Mouse (Mus musculus): ENCODE results near the gene Trp53i13. TPM values are rescaled to one million over a fixed set of nuclear protein-coding genes. Genes with fewer than 3 reads are reported as not detected.
A peak's percentile ranks its signal among the peaks of the same experiment; 100 is the strongest.

Gene Trp53i13
- polyA plus RNA-seq, 1 experiment from 2014 or later: 16.3 TPM

- peaks cover 18% of the 10 kb centered on the region for H3K36me3 ChIP-seq (ENCODE audit: control insufficient read depth, insufficient read depth, low read length)
- no peak for DNase-seq (ENCODE audit: low spot score)
- H3K9me3 ChIP-seq (replicated peaks; ENCODE audit: control insufficient read depth, low read length): no peaks in the 10 kb centered on the region
- peaks cover 8% of the 10 kb centered on the region for H3K27me3 ChIP-seq (replicated peaks; ENCODE audit: control insufficient read depth, insufficient read depth, low read length)
- H3K27ac ChIP-seq (ENCODE audit: low read depth, low read length): no peak overlapping the region
- no peak for ATAC-seq
- no peak overlapping the region for H3K4me3 ChIP-seq (ENCODE audit: low read depth, low read length)
- 81% methylated on average over 5 of the region's 5 CpGs for WGBS
- no peak overlapping the region for H3K9ac ChIP-seq (ENCODE audit: low read length)
- H3K4me2 ChIP-seq (ENCODE audit: low read length): no peak overlapping the region
- H3K4me1 ChIP-seq (ENCODE audit: control insufficient read depth, insufficient read depth, low read length): peaks cover 26% of the 10 kb centered on the region
Observed at GRCm38 (mm10) chr11:77511336-77511735, 4.4 kb downstream of the Trp53i13 start.

DNA sequence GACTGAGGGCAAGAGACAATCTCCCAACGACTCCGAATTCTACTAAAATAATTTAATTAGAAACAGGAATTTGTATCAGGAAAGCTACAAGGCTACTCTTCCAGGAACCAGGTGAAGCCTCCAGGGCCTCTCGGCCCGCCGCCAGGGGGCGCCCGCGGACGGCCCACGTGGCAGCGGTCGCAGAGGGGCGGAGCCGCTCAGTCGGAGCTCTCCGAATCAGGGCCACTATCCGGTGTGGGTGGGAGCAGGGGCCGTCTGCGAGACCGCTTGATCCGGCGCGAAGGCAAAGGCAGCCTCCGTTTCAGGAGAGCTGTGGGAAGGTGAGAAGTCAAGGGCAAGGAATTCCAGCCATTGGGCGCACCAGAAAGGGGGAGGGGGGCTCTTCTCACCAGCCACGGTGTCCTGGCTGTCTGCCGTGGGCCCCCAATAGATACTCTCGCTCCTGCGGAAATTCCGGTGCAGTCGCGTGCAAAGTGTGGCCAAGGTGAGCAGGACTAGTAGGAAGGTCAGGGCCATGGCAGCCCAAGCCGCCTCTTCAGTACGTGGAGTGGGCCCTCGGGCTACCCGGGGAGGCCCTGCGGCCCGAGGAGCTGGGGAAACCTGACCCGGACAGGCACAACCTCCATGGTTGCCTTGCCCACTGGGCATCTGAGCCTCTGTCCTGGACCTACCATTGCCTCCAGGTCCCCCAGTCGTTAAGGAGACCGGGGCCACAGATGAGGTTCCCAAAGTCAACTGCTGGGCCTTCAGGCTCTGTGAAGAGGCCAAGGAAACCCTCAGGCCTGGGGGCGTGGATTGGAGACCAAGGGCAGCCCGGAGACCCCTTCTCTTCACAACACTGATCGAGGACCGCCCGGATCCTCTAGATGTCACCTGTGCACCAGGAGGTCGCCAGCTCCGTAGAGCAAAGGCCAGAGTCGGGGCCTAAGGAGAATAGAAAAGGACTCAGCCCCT is 7.4 kb downstream of the Trp53i13 start:
- Histone ChIP-seq H3K27me3 (replicated peaks; ENCODE audit: control insufficient read depth, insufficient read depth, low read length) (no peaks in the 10 kb centered on the region), H3K9me3 (replicated peaks; ENCODE audit: control insufficient read depth, low read length) (no peaks in the 10 kb centered on the region), H3K36me3 (ENCODE audit: control insufficient read depth, insufficient read depth, low read length) (peaks cover 48% of the 10 kb centered on the region), H3K4me3 (ENCODE audit: low read depth, low read length) (peak overlapping the region; percentile 26), H3K9ac (ENCODE audit: low read length) (peak overlapping the region; percentile 49), H3K4me1 (ENCODE audit: control insufficient read depth, insufficient read depth, low read length) (peaks cover 12% of the 10 kb centered on the region), H3K27ac (ENCODE audit: low read depth, low read length) (no peak overlapping the region), H3K4me2 (ENCODE audit: low read length) (peak overlapping the region; percentile 69)
- WGBS: 23% methylated on average over 47 of the region's 49 CpGs
- peak; percentile 85 for DNase-seq (ENCODE audit: low spot score)
- ATAC-seq: peak; percentile 71

DNA sequence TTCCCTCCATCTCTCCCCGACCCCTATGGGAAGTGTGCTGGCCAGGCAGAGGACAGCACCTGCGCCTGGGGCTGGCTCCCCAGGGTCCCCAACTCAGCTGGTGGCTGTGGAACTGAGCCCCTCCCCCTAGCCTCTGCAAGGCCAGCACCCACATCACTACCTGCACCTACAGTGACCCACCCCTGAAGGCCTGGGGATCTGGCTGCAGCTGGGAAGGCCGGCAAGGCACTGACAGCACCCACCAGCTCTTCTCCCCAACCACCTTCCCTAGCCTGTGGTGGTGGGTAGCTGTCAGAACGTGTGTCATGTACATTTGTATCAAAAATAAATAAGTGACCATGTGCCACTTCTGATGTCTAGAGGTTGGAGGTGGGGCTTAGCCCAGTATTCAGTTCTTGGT is 8.4 kb downstream of the Trp53i13 start:
- H3K27ac ChIP-seq (ENCODE audit: low read depth, low read length): no peak overlapping the region
- 75% methylated on average over 4 of the region's 4 CpGs for WGBS
- no peaks in the 10 kb centered on the region for H3K9me3 ChIP-seq (replicated peaks; ENCODE audit: control insufficient read depth, low read length)
- ATAC-seq (no peak), DNase-seq (ENCODE audit: low spot score) (no peak)
- peaks cover 57% of the 10 kb centered on the region for H3K36me3 ChIP-seq (ENCODE audit: control insufficient read depth, insufficient read depth, low read length)
- H3K4me1 ChIP-seq (ENCODE audit: control insufficient read depth, insufficient read depth, low read length): peaks cover 7% of the 10 kb centered on the region
- H3K9ac ChIP-seq (ENCODE audit: low read length): no peak overlapping the region
- H3K4me3 ChIP-seq (ENCODE audit: low read depth, low read length): no peak overlapping the region
- no peaks in the 10 kb centered on the region for H3K27me3 ChIP-seq (replicated peaks; ENCODE audit: control insufficient read depth, insufficient read depth, low read length)
- H3K4me2 ChIP-seq (ENCODE audit: low read length): no peak overlapping the region

DNA sequence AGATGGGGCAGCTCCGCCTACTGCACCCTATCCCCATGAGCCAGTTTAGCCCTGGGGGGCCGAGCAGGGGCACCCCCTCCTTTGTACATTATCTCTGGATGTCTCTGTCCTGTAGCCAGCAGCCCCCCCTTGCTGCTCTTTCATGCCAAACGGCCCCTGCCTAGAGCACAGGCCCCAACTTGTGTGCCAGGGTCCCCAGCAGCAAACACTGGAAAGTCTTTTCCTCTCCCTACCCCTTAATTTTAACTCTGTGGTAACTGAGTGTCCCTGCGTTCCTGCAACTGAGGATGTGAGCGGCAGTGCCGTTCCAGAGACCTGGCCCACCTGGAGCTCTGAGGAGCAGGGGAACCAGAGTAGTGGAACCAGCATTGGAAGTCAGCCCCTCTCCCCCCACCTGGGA is 8.8 kb downstream of the Trp53i13 start:
- Histone ChIP-seq H3K36me3 (ENCODE audit: control insufficient read depth, insufficient read depth, low read length) (peaks cover 62% of the 10 kb centered on the region), H3K4me1 (ENCODE audit: control insufficient read depth, insufficient read depth, low read length) (peaks cover 5% of the 10 kb centered on the region; the same call in 1 of the 2 replicates), H3K4me2 (ENCODE audit: low read length) (no peak overlapping the region), H3K9me3 (replicated peaks; ENCODE audit: control insufficient read depth, low read length) (no peaks in the 10 kb centered on the region), H3K9ac (ENCODE audit: low read length) (no peak overlapping the region), H3K27ac (ENCODE audit: low read depth, low read length) (no peak overlapping the region), H3K4me3 (ENCODE audit: low read depth, low read length) (no peak overlapping the region), H3K27me3 (replicated peaks; ENCODE audit: control insufficient read depth, insufficient read depth, low read length) (no peaks in the 10 kb centered on the region)
- no peak for ATAC-seq
- DNase-seq (ENCODE audit: low spot score): no peak
- 80% methylated on average over 6 of the region's 6 CpGs for WGBS

DNA sequence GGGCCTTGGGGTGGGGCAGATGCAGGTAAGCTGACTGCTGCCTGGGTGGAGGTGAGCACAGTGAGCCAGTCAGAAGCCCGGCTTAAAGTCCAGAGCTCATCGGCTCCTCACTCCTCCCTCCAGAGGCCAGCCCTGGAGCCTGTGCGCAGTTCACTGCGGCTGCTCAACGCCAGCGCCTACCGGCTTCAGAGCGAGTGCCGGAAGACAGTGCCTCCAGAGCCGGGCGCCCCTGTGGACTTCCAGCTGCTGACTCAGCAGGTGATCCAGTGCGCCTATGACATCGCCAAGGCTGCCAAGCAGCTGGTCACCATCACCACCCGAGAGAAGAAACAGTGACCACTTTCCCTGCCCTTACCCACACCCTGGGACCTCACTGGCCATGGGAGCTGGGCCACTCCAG is 9.5 kb downstream of the Trp53i13 start:
- H3K4me2 ChIP-seq (ENCODE audit: low read length): no peak overlapping the region
- no peak overlapping the region for H3K4me3 ChIP-seq (ENCODE audit: low read depth, low read length)
- peaks cover 5% of the 10 kb centered on the region; the same call in 1 of the 2 replicates for H3K4me1 ChIP-seq (ENCODE audit: control insufficient read depth, insufficient read depth, low read length)
- WGBS: 81% methylated on average over 14 of the region's 14 CpGs
- peaks cover 64% of the 10 kb centered on the region for H3K36me3 ChIP-seq (ENCODE audit: control insufficient read depth, insufficient read depth, low read length)
- no peaks in the 10 kb centered on the region for H3K9me3 ChIP-seq (replicated peaks; ENCODE audit: control insufficient read depth, low read length)
- DNase-seq (ENCODE audit: low spot score) (no peak), ATAC-seq (no peak)
- no peak overlapping the region for H3K27ac ChIP-seq (ENCODE audit: low read depth, low read length)
- no peaks in the 10 kb centered on the region for H3K27me3 ChIP-seq (replicated peaks; ENCODE audit: control insufficient read depth, insufficient read depth, low read length)
- no peak overlapping the region for H3K9ac ChIP-seq (ENCODE audit: low read length)

GRCm38 (mm10) chr11:77505291-77505980 is 10.3 kb downstream of the Trp53i13 start:
- 92% methylated on average over 22 of the region's 22 CpGs for WGBS
- Histone ChIP-seq H3K4me2 (ENCODE audit: low read length) (no peak overlapping the region), H3K27me3 (replicated peaks; ENCODE audit: control insufficient read depth, insufficient read depth, low read length) (no peaks in the 10 kb centered on the region), H3K27ac (ENCODE audit: low read depth, low read length) (no peak overlapping the region), H3K9me3 (replicated peaks; ENCODE audit: control insufficient read depth, low read length) (no peaks in the 10 kb centered on the region), H3K4me3 (ENCODE audit: low read depth, low read length) (no peak overlapping the region), H3K36me3 (ENCODE audit: control insufficient read depth, insufficient read depth, low read length) (peaks cover 68% of the 10 kb centered on the region), H3K4me1 (ENCODE audit: control insufficient read depth, insufficient read depth, low read length) (peaks cover 5% of the 10 kb centered on the region; the same call in 1 of the 2 replicates), H3K9ac (ENCODE audit: low read length) (no peak overlapping the region)
- DNase-seq (ENCODE audit: low spot score) (no peak), ATAC-seq (no peak)

GRCm38 (mm10) chr11:77504377-77504776 is 11.4 kb downstream of the Trp53i13 start:
- peaks cover 79% of the 10 kb centered on the region for H3K36me3 ChIP-seq (ENCODE audit: control insufficient read depth, insufficient read depth, low read length)
- H3K9me3 ChIP-seq (replicated peaks; ENCODE audit: control insufficient read depth, low read length): no peaks in the 10 kb centered on the region
- no peak overlapping the region for H3K4me3 ChIP-seq (ENCODE audit: low read depth, low read length)
- no peak overlapping the region for H3K4me2 ChIP-seq (ENCODE audit: low read length)
- no peak overlapping the region for H3K9ac ChIP-seq (ENCODE audit: low read length)
- ATAC-seq (no peak), DNase-seq (ENCODE audit: low spot score) (no peak)
- H3K27ac ChIP-seq (ENCODE audit: low read depth, low read length): no peak overlapping the region
- peaks cover 5% of the 10 kb centered on the region; the same call in 1 of the 2 replicates for H3K4me1 ChIP-seq (ENCODE audit: control insufficient read depth, insufficient read depth, low read length)
- H3K27me3 ChIP-seq (replicated peaks; ENCODE audit: control insufficient read depth, insufficient read depth, low read length): no peaks in the 10 kb centered on the region
- 95% methylated on average over 19 of the region's 19 CpGs for WGBS

- ATAC-seq (no peak), DNase-seq (ENCODE audit: low spot score) (no peak)
- H3K27me3 ChIP-seq (replicated peaks; ENCODE audit: control insufficient read depth, insufficient read depth, low read length): no peaks in the 10 kb centered on the region
- no peak overlapping the region for H3K4me2 ChIP-seq (ENCODE audit: low read length)
- no peaks in the 10 kb centered on the region for H3K9me3 ChIP-seq (replicated peaks; ENCODE audit: control insufficient read depth, low read length)
- no peak overlapping the region for H3K4me3 ChIP-seq (ENCODE audit: low read depth, low read length)
- peaks cover 84% of the 10 kb centered on the region for H3K36me3 ChIP-seq (ENCODE audit: control insufficient read depth, insufficient read depth, low read length)
- H3K27ac ChIP-seq (ENCODE audit: low read depth, low read length): no peak overlapping the region
- peaks cover 4% of the 10 kb centered on the region; the same call in 1 of the 2 replicates for H3K4me1 ChIP-seq (ENCODE audit: control insufficient read depth, insufficient read depth, low read length)
- no peak overlapping the region for H3K9ac ChIP-seq (ENCODE audit: low read length)
- WGBS: 61% methylated on average over 3 of the region's 3 CpGs
Observed at GRCm38 (mm10) chr11:77503511-77503910, 12.3 kb downstream of the Trp53i13 start.
